Mouse (Mus musculus) E14TG2a.4 (cell line): ENCODE results near the gene Olfr1308.

Experiments used
- CTCF ChIP-seq: conservative IDR thresholded peaks from 2 replicates; pipeline ENCODE4 v1.5.1; 2014; ENCODE audit warnings: low read length
- NANOG ChIP-seq: IDR thresholded peaks from 2 replicates; pipeline ENCODE4 v1.6.1; 2014; ENCODE audit warnings: borderline replicate concordance, low read length, mixed read lengths
- POU5F1 ChIP-seq: IDR thresholded peaks from 2 replicates; pipeline ENCODE4 v1.6.1; 2014; ENCODE audit warnings: low read length, borderline replicate concordance

DNA sequence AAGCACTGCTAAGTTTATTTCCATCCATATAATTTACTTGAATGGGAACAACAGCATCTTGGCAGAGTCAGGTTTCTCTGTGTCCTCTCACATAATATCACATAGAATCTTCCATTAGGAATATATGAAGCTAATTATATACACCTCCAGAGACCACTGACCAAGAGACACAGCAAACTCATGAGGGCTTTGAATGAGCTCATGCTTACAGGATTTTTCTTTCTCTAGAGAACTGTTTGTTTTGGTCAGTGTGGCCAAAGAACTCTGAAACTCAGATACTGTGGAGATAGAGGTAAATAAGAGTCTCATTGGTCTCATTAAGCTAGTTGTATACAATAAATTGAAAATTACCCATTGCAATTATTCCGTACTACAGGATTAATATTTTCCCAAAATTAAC is 48.6 kb downstream of the Olfr1308 start, which contains the start of gene Olfr1306:
- TF ChIP-seq CTCF (no peak), NANOG (no peak), POU5F1 (no peak)
